Mouse (Mus musculus) embryo, embryonic 10.5 days (tissue): ENCODE measurements around the gene Inpp5b.

ENCODE experiments used
- DNase-seq: peaks from one replicate; pipeline ENCODE4 v3.0.0-alpha.2; 2015; ENCODE audit warnings: low spot score

Inpp5b gene

GRCm38 (mm10) chr4:124765802-124766565 is 24.3 kb downstream of the Inpp5b start:
- DNase-seq, result no peak

DNA sequence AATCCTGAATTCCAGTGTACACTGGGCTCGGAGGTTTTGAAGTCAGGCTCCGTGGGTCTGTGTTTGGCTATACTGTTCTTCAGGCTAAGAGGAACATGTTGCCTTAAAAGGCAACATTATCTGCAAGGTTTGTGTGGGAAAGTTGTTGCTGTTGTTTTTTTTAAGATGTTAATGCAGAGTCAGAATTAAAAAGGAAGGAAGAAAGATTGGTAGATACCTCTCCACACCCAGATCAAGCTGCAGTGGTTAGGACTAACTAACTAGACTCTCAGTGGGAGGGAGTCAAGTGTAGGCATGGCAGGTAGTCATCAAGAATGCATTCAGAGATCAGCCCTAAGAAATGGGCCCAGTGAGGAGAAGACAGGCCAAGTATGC is 24.9 kb downstream of the Inpp5b start:
- DNase-seq, result no peak

GRCm38 (mm10) chr4:124768963-124769591 is 27.4 kb downstream of the Inpp5b start:
- DNase-seq, result no peak

DNA sequence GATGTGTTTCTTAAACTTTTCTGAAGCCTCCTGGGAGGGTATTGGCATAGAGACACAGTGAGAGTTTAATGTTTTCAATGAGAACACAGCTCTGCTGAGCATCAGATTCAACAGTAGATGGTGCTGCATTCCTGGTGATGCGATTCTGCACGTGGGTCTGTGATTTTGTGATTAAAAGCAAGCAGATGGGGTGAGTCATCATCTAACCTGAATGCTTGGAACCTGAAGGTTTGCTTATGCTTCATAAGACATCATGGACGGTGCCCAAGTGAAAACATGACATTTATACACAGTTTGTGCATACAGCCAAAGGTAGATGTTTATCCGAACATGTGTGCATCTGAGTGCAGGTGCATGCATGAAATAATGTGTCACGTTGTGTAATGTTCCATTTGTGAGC is 29.0 kb downstream of the Inpp5b start:
- no peak for DNase-seq

DNA sequence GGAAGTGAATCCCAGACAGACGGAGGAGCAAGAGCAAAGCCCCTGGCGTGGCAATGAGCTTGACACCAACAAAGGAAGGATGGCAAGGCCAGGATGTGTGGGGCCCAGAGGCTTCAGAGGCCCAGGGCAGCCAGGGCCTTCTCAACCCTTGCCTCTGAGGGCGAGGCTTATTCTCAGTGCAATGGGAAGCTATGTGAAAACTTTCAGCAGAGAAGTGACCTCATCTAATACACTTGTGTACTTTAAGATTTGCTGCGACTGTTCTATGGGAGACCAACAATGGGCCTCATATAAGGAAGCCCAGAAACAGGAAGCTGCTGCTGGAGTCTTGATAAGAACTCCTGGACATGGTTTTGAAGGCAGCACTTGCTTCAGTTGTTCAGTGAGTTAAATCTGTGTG is 30.5 kb downstream of the Inpp5b start:
- DNase-seq, result peak; percentile 4

- no peak for DNase-seq
Measured at GRCm38 (mm10) chr4:124773449-124773848, 31.8 kb downstream of the Inpp5b start.

GRCm38 (mm10) chr4:124773995-124774394 is 32.3 kb downstream of the Inpp5b start:
- no peak for DNase-seq

DNA sequence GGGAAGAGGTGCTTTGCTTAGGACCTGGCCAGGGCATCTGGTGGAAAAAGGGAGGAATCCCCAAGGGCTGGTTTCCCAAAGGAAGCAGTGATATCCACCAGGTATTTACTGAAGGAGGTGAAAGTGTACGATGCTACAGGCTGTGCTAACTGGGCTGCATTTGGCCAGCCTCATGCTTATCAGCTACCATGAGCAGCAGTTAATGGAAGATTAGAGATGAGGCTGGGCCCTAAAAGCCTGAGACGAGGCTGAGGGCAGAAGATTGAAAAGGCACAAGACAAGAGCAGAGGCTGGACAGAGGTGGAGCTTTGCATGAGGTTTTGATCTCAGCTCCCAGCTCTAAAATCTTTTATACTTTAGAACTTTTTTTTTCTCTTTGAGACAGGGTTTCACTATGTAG is 32.8 kb downstream of the Inpp5b start:
- no peak for DNase-seq

DNA sequence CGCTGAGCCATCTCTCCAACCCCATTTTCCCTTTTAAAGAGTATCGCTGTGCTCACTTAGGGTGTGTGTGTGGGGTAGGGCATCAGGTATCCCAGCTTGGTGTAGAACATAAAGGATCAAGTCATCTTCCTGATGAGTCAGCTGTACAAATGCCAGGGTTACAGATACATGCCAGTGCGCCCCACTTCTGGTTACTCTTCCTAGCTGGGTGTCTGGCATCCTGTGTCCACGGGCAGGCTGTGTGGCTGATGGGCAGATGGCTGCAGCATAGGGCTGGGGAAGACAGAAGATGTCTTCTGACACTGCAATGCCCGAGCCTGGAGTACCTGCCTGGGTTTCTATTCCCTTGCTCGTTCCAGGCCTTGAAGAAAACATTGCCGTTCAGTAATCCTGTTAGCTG is 39.7 kb downstream of the Inpp5b start:
- DNase-seq, result no peak

DNA sequence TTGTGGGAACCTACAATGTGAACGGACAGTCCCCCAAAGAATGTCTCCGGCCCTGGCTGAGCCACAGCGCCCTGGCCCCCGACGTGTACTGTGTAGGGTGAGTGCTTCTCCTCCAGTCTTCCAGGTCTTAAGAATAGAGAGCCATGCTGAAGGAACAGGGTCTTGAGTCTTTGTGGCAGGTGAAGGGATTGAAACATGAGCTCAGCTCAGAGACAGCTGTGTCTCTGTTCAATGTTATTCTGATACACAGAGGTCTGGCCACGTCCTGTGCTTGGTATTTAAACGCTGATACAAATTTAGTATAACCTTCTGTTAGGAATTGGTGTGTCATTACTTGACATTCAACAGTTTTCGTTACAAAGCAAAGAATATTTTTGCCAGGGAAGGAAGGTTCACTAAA is 40.7 kb downstream of the Inpp5b start:
- no peak for DNase-seq

DNA sequence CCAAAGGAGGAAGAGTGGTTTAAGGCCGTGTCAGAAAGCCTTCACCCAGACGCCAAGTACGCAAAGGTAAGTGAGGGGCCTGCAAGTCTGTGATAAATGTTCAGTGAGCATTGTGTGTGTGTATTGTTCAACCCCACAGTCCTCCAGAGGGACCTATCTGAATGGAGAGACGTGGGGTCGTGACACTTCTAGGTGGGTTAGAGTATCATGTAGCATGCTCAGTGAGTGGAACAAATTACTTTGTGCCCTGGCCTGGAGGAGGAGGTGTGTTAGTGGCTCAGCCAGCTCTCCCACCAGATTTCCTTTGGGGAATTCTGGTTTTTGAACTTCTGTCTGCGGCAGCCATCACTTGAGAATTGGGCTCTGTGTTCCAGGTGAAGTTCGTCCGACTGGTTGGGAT is 42.3 kb downstream of the Inpp5b start:
- DNase-seq, result no peak

- no peak for DNase-seq
Measured at GRCm38 (mm10) chr4:124790013-124790412, 48.4 kb downstream of the Inpp5b start.

DNA sequence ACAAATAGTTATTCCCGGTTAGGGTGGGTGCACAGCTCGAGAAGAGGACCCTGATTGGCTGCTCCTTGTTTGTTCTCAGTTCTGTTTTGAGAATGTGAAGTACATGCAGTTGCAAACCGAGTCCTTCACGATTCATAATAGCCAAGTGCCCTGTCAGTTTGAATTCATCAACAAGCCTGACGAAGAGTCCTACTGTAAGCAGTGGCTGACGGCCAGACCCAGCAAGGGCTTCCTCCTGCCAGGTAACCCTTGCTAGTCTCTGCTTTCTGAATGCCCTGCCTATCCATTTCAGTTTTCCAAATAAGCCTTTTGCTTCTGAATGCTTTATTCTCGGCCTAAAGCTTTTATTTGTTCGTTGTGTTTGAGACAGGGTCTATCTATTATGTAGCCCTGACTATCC is 50.5 kb downstream of the Inpp5b start:
- DNase-seq, result no peak

GRCm38 (mm10) chr4:124796141-124796540 is 54.5 kb downstream of the Inpp5b start:
- no peak for DNase-seq

DNA sequence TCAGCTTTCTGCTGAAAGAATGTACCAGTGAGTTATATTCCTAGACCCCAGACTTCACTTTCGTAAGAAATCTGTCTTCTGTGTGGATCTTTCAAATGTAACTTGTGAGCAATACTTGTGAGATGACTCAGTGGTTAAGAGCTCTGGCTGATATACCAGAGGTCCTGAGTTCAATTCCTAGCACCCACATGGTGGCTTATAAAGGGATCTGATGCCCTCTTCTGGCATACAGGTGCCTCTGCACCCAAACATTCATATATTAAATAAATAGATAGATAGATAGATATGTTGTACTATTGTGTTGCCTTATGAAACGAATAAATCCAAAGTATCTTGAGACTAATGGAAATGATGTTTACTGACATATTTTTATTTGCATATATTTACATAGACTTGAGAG is 55.3 kb downstream of the Inpp5b start:
- no peak for DNase-seq

- DNase-seq, result peak; percentile 95
Measured at GRCm38 (mm10) chr4:124801552-124802308, 60.1 kb downstream of the Inpp5b start, which contains the start of gene Mtf1. Mtf1 (plus strand) TSS chr4:124802104.

DNA sequence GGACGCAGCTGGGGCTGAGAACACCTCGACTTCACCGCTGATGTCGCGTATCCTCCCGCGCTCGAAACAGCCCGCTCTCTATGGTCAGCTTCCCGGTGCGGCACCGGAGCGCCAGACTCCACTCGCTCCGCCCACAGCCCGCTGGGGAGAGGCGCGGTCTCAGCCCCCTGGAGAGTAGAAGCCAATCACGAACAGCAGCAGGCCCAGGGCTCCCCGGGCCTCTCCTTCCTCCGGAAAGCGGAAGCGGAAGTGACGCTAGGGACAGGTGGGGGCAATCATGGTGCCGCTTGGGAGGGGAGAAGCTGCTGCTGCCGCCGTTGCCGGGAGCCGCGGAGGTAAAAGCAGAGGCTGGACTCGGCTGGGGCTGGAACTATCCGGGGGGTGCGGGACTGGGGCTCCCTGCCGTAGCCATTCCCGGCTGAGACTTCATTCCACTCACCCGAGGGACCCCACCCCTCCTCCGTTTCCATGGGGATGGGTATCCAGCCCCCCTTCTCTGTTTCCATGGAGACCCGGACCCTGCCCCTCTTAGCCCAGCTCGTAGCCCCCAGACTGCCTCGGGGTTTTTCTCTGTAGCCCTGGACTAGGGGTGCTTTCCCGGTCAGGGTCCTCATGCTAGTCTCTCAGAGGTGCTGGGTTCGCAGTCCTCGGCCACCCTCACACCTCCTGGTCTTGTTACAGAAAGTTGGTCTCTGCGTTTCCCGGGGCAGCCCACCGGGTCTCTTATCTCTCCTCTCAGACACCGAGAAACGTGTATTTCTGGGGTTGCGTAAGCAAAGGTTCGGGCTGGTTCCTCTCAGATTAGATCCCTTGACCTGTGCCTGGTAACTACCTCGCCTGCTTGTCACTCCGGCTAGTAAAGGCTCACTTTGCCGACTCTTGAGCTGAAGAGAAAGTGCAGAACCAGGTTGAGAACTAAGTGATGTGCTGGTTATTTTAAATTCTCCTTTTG is 60.9 kb downstream of the Inpp5b start:
- DNase-seq, result peak; percentile 98

DNA sequence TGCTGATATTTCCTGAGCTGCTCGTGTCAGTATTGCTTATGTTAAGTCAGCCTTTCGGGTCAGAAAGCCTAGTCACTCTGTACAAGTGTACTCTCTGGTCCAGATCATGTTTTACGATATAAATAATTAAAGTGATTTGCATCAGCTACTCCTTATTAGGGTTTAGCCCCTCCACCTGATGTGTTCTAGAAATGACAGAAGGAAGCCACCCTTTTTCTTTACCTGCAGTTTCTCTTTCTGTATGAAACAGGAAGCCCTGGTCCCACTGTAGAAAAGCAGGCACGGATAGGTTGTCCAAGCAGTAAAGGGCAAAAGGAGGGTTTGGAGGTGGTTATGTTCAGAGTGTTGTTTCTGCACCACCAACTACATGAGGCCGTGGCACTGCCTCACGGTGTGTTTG is 61.8 kb downstream of the Inpp5b start:
- no peak for DNase-seq

DNA sequence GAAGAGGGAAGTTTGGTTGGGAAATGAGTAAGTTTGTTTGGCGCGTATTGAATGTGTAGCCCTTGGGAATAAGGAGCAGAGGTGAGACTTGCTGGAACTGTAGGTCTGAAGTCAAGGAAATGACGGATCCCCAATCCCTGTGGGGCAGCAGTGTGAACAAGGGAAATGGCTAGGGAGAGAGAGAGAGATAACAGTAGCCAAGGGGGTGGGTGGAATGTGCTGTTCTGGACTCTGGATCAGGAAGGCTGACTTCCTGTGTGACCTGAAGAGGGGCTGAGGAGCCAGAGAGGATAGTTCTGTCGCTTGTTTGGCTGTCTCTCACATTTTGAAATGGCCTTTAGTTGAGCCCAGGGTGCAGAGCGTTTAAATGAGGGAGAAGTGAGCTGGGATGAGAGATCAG is 66.9 kb downstream of the Inpp5b start:
- DNase-seq, result no peak

- DNase-seq, result no peak
Measured at GRCm38 (mm10) chr4:124809136-124809883, 67.7 kb downstream of the Inpp5b start.

- DNase-seq, result no peak
Measured at GRCm38 (mm10) chr4:124810056-124810455, 68.4 kb downstream of the Inpp5b start.
